Mouse (Mus musculus) E14TG2a.4 (cell line): ENCODE results near the gene Bard1.
A peak's percentile ranks its signal among the peaks of the same experiment; 100 is the strongest.

Source experiments
- CTCF ChIP-seq: conservative IDR thresholded peaks from 2 replicates; pipeline ENCODE4 v1.5.1; 2014; ENCODE audit warnings: low read length
- NANOG ChIP-seq: IDR thresholded peaks from 2 replicates; pipeline ENCODE4 v1.6.1; 2014; ENCODE audit warnings: borderline replicate concordance, low read length, mixed read lengths

- TF ChIP-seq CTCF (no peak), NANOG (peak; percentile 50; the same call in 1 of the 2 replicates)
These were observed 15.6 kb upstream of the Bard1 start for GRCm38 (mm10) chr1:71118511-71118910.
